Comparison of ENCODE assay signal across 7 mouse cellular contexts in genomic region chr16:34294568-34294967, GRCm38 (mm10).
DNase-seq lines count a peak whose midpoint lies in the region; ATAC-seq and TF ChIP-seq lines count a peak whose summit lies in the region.

No protein-coding gene starts in this region.

- H3K4me3 ChIP-seq in kidney, postnatal 0 days (replicated peaks; ENCODE audit: low read depth, low read length), result no peak overlapping the region
- no peak overlapping the region for H3K4me3 ChIP-seq in kidney, embryonic 16.5 days (ENCODE audit: low read length)
- H3K4me3 ChIP-seq in thymus, adult 2 months (ENCODE audit: control insufficient read depth, insufficient read depth, low read length), result no peak overlapping the region
- no peak overlapping the region for H3K4me3 ChIP-seq in embryonic facial prominence, embryonic 10.5 days

- DNase-seq in kidney, postnatal 0 days (ENCODE audit: low spot score), result no peak
- peak; percentile 24 for DNase-seq in thymus, adult 2 months
- no peak for DNase-seq in thymus, adult 18-20 months
- DNase-seq in c-Kit-positive CD71-positive TER-119-positive erythroid progenitor cells, embryonic 14.5 days (ENCODE audit: low spot score), result peak; percentile 5
- no peak for DNase-seq in embryonic facial prominence, embryonic 10.5 days (ENCODE audit: low spot score)
- no peak for DNase-seq in adrenal gland, adult 8-10 months

- no peaks in the 10 kb centered on the region for H3K4me1 ChIP-seq in kidney, postnatal 0 days (replicated peaks; ENCODE audit: insufficient read depth, low read length)
- no peaks in the 10 kb centered on the region for H3K4me1 ChIP-seq in kidney, embryonic 16.5 days (ENCODE audit: insufficient read depth, low read length)
- H3K4me1 ChIP-seq in thymus, adult 2 months (replicated peaks; ENCODE audit: control insufficient read depth, insufficient read depth, low read length), result no peaks in the 10 kb centered on the region
- H3K4me1 ChIP-seq in embryonic facial prominence, embryonic 10.5 days, result no peaks in the 10 kb centered on the region; the same call in 1 of the 2 replicates

- no peak overlapping the region for H3K4me2 ChIP-seq in kidney, postnatal 0 days (ENCODE audit: low read length)
- no peak overlapping the region for H3K4me2 ChIP-seq in kidney, embryonic 16.5 days (replicated peaks; ENCODE audit: low read depth, low read length)

- H3K9ac ChIP-seq in kidney, postnatal 0 days (ENCODE audit: low read depth, low read length), result no peak overlapping the region
- H3K9ac ChIP-seq in kidney, embryonic 16.5 days (replicated peaks; ENCODE audit: low read length), result no peak overlapping the region

- WGBS in kidney, postnatal 0 days, result 89% methylated on average over 6 of the region's 6 CpGs
- WGBS in kidney, embryonic 16.5 days, result 87% methylated on average over 6 of the region's 6 CpGs
- 89% methylated on average over 6 of the region's 6 CpGs for WGBS in thymus, adult 2 months
- WGBS in embryonic facial prominence, embryonic 10.5 days, result 83% methylated on average over 6 of the region's 6 CpGs

- TF ChIP-seq CTCF in kidney, postnatal 0 days (IDR thresholded peaks at IDR 0.05; ENCODE audit: low read depth), result peak; percentile 39; the same call in 1 of the 2 replicates
- TF ChIP-seq CTCF in thymus, adult 2 months (IDR thresholded peaks at IDR 0.05; ENCODE audit: borderline replicate concordance, control insufficient read depth, extremely low read depth, insufficient read depth, low read length, poor library complexity), result no peak

- no peak overlapping the region for H3K27ac ChIP-seq in kidney, postnatal 0 days
- H3K27ac ChIP-seq in kidney, embryonic 16.5 days (ENCODE audit: low read length), result no peak overlapping the region
- H3K27ac ChIP-seq in thymus, adult 2 months (ENCODE audit: control insufficient read depth, insufficient read depth, low read length), result no peak overlapping the region
- no peak overlapping the region for H3K27ac ChIP-seq in embryonic facial prominence, embryonic 10.5 days (replicated peaks)

- H3K36me3 ChIP-seq in kidney, postnatal 0 days (ENCODE audit: insufficient read depth, low read length), result no peaks in the 10 kb centered on the region
- no peaks in the 10 kb centered on the region; the same call in 1 of the 2 replicates for H3K36me3 ChIP-seq in kidney, embryonic 16.5 days (ENCODE audit: insufficient read depth, low read length)
- H3K36me3 ChIP-seq in thymus, adult 2 months (ENCODE audit: control insufficient read depth, insufficient read depth, low read length), result no peaks in the 10 kb centered on the region
- H3K36me3 ChIP-seq in embryonic facial prominence, embryonic 10.5 days (replicated peaks), result peaks cover 47% of the 10 kb centered on the region

- TF ChIP-seq POLR2A in thymus, adult 2 months (IDR thresholded peaks at IDR 0.05; ENCODE audit: control insufficient read depth, extremely low read depth, insufficient read depth, low read length, poor library complexity), result no peak

- no peaks in the 10 kb centered on the region for H3K27me3 ChIP-seq in kidney, postnatal 0 days (ENCODE audit: insufficient read depth, low read length)
- no peaks in the 10 kb centered on the region for H3K27me3 ChIP-seq in kidney, embryonic 16.5 days (ENCODE audit: insufficient read depth, low read length)
- no peaks in the 10 kb centered on the region for H3K27me3 ChIP-seq in thymus, adult 2 months (ENCODE audit: control insufficient read depth, insufficient read depth, low read length)
- no peaks in the 10 kb centered on the region for H3K27me3 ChIP-seq in embryonic facial prominence, embryonic 10.5 days (replicated peaks; ENCODE audit: low read depth, poor library complexity, severe bottlenecking)

- no peak for ATAC-seq in kidney, postnatal 0 days (replicated peaks; ENCODE audit: low FRiP score, low read depth)
- ATAC-seq in kidney, embryonic 16.5 days (ENCODE audit: low FRiP score, low TSS enrichment), result no peak

- H3K9me3 ChIP-seq in kidney, postnatal 0 days (replicated peaks; ENCODE audit: low read length), result no peaks in the 10 kb centered on the region
- H3K9me3 ChIP-seq in kidney, embryonic 16.5 days (ENCODE audit: low read length), result no peaks in the 10 kb centered on the region
- H3K9me3 ChIP-seq in embryonic facial prominence, embryonic 10.5 days, result no peaks in the 10 kb centered on the region

Comparison
In these comparisons a context has a peak if more than half of its experiments do, and no peak if none do; other contexts are left out.
1. DNase-seq: peak in thymus, adult 2 months (single experiment) and c-Kit-positive CD71-positive TER-119-positive erythroid progenitor cells, embryonic 14.5 days (single experiment); none in kidney, postnatal 0 days (single experiment), thymus, adult 18-20 months (0 of 2), embryonic facial prominence, embryonic 10.5 days (single experiment) and adrenal gland, adult 8-10 months (single experiment).